Mouse (Mus musculus) B cell, adult 2 months (primary cell): Measurements from ENCODE around the gene Iqgap2.

ENCODE experiments used
- DNase-seq, 2 experiments: peaks; one replicate each; pipeline ENCODE4 v3.0.0; 2022

Iqgap2 gene

DNA sequence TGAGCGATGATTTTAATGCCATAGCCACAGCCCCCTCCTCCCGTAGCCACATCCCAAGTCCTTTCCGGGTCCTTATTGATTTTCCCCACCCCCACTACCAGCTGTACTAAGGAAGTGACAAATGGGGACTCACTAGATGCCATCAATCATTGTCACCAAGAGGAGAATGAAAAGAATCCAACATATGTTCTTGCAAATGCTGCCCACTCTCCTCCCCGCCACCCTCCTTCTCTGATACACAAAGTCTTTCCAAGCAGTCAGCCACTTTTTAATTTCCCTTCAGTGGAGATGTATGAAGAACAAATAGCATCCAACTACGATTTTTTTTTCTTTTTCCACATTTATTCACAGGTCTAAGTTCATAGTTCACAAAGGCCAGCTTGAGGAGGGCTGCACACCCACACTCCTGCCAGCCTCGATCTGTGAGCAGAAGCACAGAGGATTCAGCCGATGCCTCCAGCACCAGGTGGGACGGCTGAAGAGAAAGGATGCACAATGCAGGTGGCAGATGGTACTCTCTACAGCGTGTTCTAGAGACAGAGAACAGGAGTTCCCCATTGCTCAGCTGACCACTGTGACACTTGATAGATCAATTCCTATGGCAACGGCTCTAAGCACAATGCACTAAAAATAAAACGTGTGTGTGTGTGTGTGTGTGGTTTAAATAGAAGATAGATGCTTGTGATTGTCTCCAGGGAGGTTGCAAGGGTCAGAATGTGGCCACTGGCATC lies 116.6 kb downstream of the Iqgap2 start:
- DNase-seq = no peak

DNA sequence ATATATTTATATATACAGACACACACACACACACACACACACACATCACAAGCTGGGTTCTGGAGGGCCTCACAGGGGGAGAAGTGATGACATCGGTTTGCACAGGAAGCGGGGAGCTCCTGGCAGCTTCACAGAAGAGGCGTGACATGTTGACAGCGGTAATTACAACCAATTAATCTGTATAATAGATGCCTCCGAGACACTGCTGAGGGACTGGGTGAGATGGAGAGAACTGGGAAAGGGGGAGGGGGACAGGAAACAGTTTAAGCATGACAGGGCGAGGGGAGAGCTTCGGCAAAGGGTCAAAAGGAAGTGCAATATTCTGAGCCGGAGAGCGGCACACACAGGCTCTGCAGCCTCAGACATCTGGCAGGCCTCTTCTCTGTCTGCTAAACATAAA lies 126.7 kb downstream of the Iqgap2 start:
- DNase-seq = peak; percentile 8 to 15

DNA sequence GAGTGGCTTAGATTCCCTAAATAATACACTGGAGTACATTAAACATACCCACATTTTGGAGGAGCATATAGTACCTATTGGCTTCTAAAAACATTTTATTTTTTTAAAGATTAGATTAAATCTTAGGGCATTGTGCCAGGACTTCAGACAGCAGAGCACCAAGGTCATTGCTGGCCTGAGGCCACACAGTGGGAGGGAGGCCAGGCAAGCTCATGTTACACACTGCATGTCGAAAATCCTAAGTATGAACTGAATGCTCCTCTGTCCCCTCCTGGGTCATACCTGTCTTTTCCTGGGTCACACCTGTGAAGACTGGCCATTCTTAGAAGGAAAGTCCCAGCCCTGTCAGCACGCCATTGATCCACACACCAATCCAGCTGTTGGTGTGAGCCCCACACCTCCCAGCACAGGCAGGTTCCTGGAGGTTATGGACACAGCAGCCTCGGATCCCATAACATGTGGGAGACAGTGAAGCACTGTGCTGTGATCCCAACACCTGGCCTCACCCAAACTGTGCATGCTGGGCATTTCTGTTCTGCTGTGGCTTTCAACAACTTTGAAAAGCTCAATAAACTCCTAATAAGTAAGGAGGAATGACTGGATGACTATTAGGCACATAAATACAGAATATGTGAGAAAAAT lies 127.7 kb downstream of the Iqgap2 start:
- no peak for DNase-seq

DNA sequence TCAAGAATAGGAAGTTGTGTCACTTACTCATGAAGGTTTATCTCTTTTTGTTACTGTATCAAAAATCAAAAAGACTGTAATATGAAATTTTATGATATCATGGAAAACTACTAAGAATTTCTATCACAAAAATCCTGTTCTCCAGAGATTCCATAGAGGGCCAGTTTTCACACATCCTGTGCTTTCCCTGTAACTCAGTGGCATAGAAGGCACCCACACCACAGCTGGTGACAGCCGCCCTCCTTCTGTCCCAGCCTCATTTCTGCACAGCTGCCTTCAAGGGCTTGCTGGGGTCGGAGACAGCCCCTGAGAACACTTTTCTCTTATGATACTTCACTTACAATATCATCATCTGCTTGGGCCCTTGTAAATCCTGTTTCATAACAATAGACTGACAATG lies 131.9 kb downstream of the Iqgap2 start:
- no peak for DNase-seq

DNA sequence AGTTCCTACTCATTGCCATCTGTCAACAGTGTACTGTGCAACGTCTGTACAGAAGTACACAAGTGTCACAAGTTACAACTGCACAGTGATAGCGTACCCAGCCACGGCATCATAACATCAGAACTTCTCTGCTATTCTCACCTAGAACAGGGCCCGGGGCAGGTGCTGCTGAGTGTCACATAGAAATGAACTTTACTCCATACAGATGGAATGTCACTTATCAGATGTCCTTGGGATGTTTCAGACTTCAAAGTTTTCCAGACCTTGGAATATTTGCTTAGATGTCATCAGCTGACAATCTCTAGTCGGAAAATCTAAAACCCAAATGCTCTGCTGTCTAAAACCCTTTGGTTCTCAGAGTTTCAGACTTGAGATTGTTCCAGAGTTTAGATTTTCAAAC lies 137.4 kb downstream of the Iqgap2 start:
- DNase-seq = no peak

DNA sequence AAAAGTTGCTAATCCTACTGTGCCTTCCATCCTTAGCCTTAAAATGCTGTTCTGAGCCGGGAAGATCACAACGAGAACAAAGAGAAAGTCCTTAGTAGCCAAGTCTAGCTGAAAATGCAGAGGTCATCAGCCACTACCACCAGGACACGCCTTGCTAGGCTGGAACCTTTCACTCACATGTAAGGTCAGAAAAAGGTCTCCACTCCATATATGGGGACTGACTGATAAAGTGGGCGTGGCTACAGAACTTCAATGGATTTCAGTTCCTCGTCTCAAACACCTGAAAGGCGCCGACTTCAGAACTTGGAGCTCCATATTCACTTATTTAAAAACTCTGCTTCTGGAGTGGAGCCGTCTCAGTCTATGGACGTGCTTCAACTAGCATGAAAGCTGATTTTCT lies 139.3 kb downstream of the Iqgap2 start:
- no peak for DNase-seq

DNA sequence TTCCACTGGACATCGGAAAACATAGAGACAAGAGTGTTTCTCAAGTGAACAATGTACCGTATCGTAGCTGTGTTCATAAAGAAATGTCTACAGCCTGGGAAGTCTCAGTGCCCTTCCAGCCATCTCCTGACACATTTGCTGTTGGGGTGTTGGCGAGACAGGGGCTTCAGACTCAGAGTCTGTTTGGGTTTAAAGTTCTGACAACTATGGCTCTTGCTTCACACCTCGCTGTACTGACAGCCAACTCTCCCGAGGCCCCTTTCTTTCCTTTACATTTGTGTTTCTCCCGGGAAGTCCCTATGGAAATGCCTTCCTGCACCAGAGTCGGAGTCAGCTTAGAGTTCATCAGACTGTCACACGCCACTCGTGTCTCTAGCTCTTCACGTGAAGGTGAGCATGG lies 144.2 kb downstream of the Iqgap2 start:
- DNase-seq = no peak

DNA sequence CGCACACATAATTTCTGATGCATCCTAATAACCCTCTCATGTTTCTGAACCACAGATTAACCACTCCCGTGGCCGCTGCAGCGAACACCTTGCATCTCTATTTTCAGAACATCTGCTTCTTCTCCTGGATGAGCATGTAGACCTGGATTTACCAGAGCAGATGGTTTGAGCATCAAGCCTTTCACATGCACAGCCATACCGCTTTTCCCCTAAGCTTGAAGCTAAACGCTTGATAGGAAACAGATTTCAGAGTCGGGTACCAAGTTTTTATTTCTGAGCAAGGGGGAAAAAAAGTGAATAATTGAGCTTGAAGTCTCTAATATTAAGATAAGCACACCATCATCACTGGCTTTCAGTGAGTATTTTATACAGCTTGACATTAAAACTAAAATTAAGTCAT lies 144.6 kb downstream of the Iqgap2 start:
- no peak for DNase-seq

DNA sequence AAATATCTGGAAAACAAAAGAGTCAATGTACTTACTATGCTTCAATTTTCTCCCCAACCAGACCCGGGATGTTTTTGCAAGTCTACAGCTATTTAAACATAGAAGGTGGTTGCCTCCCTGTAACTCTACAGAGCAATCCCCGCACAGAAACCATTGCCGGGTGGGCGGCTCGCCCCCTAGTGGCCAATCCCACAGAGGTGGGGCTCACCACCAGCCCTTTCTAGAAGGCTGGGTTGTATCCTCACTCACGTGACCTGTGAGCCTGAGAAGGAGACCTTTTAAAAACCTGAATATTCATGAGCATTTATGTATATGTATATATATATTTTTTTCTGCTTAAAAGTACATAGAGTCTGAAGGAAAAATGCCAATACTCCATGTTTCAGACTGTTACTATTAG lies 145.2 kb downstream of the Iqgap2 start:
- peak; percentile 72 to 73 for DNase-seq

DNA sequence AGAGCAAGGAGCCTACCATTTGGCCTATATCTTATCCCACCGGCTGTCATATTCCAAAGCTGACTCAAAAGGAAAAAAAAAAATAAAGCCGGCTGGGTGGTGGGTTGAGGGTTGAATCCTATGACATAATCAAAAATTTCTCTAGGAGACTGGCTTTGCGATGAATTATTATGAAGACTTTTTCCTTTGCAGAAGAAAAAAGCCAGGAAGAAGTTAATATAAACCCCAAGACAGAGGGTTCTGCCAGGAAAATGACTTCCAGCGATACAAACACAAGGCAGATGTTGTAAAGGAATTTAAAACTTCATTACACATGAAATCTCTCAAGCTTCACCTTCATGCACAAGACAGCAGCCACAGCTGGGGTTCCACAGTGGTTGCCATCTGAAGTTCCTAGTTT lies 146.3 kb downstream of the Iqgap2 start:
- no peak for DNase-seq

DNA sequence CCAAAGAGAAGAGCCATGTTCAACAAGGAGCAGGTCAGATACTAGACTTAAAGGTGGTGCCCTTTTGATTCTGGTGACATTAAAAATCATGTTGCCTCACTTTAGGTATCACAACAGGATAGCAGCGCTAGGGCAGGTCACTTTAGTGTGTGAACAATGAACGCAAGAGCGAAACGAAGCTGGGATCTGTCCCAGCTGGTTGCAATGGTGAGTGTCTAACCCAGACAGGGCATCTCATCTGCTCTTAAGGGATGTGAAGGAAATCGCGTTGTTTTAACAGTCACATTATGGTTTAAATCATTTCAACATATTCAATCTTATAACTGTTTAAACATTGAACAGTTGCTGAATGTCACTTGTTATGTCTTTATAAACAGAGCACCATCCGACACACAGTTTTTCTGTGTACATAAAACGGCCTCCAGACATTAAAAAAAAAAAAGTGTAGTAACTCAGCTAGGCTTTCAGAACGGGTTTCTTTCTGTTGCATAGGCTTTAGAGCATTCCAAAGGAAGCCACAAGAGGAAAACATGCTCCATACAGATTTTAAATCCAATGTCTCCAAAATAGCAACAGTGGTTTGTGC lies 148.7 kb downstream of the Iqgap2 start:
- no peak for DNase-seq

DNA sequence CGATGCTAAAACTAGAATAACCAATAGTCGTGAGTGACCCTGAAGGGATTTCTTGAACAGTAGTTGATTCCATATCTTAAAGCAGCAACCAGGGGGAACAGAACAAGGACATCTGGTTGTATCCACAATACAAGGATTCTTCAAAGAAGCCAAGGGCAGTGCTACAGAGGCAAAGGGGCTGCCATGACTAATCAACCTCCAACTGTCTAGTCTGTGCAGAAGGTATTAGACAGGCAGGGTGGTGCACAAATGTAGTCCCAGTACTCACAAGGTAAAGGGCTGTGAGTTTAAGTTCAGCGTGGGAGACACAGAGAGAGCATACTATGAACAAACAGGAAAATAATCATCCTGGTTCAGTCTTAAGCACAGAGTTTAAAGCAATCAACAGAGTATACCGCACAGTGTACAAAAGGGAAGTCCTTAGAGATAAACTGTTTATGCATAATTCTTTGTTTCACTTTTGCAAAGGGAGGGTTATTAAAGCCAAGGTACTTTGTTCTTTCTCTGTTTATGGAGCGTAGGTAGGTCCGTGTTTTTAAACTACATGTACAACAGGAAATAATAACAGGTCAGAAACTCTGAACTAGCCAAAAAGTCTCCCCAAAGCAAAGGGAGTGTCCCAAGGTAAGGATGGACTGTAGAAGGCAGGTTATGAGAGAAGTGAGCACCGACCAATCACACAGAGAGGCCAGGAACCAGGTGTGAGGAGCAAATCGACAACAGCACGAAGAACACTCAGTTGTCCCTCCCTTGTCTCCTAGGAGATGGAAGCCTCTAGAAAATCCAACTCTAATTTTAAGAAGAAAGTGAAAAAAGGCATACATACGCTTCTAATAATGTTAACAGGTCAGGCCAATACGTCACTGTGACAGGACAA lies 149.7 kb downstream of the Iqgap2 start:
- DNase-seq = no peak

DNA sequence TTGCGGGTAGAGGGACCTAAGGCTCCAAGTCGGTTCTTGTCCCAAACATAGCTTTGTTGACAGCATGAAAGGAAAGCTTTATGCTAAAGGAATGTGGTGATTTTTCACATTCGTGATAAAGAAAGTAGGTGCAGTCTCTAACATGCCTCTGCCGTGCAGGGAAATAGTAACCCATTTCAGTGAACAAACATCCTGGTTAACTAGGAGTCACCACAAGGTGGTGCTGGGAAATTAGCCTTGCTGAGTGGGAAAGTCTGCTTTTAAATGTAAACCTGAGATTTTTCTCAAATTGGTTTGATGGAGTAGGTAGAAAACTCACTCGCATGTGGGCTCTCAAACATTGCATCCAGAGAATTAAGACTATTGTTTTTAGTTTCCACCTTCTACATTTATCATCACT lies 152.1 kb downstream of the Iqgap2 start:
- no peak for DNase-seq

DNA sequence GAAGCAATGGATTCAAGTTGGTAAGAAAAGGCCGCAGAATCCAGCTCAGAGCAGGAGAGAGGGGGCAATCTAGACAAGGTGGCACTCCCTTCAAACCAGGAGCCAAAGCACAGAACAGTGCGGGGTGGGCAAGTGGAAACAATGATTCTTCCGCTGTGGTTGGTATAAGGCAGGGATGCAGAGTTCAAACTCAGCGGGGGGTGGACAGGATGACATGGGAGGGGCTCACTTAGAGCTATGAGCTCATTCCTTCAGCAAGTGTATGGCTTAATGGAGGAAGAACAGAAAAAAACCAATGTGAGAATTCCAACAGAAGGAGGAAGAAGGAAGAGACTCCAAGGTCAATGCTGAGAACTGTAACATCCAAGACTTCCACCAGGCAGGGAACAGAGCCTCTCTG lies 161.2 kb downstream of the Iqgap2 start:
- DNase-seq = no peak

DNA sequence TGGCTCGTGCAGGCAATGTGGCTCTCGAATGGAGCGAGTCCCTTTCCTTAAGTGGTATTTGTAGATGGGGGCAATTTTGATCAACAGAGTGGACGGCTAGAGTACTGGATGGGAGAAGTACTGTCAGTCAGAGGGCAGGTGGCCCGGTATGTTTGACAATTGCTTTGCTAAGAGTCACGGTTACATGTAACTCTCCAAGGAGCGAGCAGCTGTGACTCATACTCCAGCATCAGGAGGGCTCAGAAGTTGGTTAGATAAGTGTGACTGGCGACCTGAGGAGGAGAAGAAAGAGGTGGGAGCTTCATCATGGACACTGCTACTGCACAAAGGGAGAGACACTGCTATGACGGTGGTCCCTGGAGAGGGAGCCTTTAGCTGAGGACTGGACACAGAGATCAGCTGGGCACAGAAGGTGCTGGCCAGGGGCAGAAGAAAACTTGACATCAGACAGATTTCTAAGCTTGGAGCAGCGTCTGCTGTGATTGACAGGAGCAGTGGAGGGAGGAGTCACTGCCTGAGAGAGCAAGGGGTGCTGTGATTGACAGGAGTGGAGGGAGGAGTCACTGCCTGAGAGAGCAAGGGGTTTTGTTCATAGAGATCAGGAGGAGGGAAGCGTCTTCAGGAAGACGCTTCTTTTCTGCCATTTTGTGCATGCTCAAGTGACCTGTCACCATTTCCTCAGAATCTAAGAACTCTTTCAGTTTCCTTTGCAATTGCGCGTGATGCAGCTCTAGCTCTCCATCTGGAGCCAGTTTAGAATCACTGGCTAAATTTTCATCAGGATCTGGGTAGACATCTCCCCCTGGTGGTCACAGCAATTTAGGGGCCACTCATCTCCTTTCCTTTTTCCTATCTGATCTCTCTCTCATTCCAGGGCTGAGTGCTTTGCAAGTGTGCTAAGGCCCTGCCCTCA lies 172.1 kb downstream of the Iqgap2 start:
- DNase-seq = peak; percentile 70 to 73

DNA sequence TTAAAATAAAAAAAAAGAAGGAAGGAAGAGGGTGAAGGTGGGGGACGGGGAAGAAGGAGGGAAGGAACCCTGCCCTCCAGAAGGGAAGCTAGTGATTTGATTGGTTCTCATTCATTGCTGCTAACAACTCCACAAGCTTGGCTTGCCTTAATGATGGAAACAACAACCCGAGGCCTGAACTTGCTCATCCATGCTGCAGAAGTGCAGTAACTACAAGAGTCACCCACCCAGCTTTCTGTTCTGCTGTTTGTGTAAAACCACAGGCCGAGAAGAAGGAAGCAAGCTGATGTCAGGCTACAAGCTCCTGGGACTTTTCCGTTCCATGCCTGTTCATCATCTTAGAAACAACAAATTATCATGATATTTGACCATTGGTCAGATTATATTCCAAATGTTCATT lies 176.4 kb downstream of the Iqgap2 start:
- no peak for DNase-seq

DNA sequence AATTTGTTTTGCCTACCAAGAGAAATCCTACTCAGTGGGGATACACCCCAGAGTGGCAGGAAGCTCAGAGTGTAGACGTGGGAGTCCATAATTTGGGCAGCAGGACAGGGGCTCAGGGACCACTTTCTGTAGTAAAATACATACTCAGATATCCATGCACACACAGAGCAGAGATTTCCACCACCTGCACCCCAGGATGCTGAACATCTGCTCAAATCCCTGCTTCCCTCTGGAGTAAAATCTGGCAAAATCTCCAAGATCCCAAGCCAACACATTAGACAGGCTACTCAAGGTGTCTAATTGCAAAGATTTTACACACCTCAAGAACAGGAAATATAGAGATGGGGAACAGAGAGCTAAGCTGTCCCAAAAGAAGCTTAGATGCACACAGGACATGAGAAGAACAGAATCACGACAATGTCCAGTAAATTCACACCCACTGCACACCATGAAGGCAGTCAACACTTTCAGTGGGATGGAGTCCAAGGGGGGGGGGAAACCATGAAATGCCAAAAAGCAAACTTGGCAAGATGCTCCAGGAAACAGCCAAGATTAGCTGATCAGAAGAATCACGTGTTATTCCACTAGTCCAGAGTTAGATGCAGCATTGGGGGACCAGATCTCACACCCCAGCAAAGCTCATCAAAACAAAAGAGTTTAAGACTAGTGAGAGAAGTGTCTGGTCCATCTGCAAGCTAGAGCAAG lies 177.3 kb downstream of the Iqgap2 start:
- DNase-seq = no peak

DNA sequence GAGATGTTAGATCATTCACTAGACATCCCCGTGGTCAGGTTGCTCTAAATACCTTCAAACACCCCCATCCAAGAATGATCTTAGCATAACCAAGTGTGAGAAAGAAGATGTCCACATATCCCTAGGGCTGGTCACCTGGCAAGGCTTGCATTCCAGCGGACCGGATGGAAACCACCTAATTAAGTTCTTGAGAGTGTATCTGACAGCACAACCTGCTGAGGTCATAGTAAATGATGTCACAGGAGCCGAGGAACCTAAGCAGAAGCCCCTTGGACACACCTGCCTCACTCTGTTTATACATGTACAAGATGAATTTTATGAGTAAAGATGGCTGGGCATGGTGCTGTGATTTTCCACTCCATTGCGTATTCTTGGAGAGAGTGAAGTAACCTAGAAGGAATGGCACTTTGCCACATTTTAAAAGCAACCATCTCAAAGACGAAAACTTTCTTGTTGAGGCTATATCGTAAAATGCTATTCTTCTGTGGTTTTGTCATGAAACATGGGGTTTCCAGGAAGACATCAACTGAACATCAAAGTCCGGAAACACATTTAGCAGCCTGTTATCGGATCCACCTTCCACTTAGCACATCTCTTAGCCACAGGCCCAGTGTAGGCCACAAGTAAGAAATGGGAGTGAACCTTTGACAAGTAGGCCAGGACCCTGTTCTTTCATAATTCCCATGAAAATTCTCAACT lies 179.0 kb downstream of the Iqgap2 start:
- no peak for DNase-seq

DNA sequence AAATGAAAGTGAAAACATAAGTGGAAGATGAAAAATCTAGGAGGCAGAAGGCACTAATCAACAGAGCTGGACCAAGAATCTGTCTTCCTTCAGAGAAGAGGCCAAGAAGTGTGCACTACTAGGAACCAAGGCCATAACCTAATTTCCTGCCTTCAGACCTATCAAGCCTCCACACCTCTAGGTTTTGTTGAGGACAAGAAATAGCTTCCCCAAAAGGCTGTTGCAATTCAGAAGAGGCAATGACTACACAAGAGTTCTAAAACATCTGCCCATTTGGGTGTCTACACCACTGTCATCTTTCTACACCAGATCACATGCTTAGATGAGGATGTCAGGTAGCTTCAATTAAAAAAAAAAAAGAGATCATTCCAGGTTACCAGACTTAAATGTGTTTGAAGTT lies 179.7 kb downstream of the Iqgap2 start:
- DNase-seq = no peak

DNA sequence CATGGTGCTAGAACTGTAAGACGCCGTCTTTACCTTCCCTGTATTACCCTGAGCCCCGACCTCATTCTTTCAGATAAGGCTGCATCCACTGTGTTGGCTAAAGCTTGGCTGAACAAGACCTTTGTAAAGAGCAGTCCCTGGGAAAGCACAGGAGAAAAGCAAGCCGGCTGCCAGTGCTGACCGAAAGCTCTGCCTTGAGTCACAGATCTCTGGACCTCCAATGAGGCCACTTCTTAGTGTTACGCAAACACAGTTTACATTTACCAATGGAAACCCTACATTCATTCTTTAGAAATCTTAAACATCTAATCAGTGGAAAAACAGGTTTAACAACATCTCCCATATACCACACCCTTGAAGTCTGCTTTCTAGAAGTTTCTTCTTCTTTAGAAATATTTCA lies 186.1 kb downstream of the Iqgap2 start:
- no peak for DNase-seq

DNA sequence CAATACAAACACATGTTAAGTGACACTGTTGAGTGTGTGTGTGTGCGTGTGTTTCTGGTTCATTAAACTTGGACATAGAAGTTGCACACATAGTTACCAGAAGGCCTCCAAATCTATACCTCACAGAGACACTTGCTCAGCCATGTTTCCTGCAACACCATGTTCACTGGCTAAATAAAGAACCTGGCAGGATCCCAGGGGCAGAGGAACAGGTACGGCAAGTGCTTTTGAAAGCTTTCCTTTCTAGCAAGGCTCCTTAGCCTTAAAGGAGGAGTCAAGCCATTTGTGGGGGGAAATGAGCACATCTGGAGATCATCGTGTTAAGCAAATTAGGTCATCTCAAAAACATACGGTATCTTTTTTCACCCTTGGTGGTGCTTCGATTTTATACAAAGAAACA lies 188.3 kb downstream of the Iqgap2 start:
- no peak for DNase-seq
